Mouse (Mus musculus) lung, adult 2 months (tissue): ENCODE measurements around the gene Ndufaf8.

Experiments used
- CTCF ChIP-seq: fragments of 200-500 bp; IDR thresholded peaks from 2 replicates; pipeline ENCODE4 v1.5.1; 2011; ENCODE audit warnings: mild to moderate bottlenecking, low read length, control low read depth; ENCODE audit not compliant: insufficient read depth
- POLR2A ChIP-seq: fragments of 200-500 bp; IDR thresholded peaks from 2 replicates; pipeline ENCODE4 v1.6.1; 2011; ENCODE audit warnings: low read depth, mild to moderate bottlenecking, control low read depth, low read length, borderline replicate concordance; ENCODE audit errors: extremely low read depth

DNA sequence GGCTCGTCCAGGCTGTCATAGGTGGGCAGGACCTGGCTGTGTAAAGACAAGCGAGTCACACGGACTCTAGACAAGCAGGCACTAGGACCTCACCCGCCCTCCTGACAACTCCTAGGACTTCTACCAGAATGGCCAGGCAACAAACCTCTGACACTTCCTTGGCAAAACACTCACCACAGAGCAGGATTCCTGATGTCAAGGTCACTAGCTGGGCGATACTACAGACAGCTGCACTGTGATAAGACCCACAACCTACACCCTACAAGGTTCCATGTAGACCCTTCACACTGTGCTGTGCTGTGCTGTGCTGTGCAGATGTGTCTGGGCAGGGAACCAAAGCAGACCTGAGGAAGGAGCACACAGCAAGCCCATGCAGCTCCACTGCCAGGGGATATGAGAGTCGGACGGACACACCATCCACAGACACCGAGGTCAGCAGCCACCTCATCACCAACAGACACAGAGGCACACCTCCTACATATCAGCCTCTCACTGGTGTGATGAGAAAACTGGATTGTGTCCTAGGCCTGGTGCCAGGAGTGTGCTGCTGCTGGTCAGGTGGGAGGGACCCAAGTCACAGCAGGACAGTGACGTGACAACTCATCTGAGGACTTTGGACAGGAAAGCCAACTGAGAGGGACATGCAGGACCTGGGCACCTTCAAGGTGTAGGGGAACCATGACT, 36.3 kb downstream of the Ndufaf8 start:
- TF ChIP-seq CTCF (no peak), POLR2A (no peak)
